Mouse (Mus musculus) kidney, adult 2 months (tissue): ENCODE measurements around the gene H2-Aa. TPM values are rescaled to one million over a fixed set of nuclear protein-coding genes. Genes with fewer than 3 reads are reported as not detected.
A peak's percentile ranks its signal among the peaks of the same experiment; 100 is the strongest.

Experiments used
- DNase-seq: peaks from one replicate; pipeline ENCODE4 v3.0.0; 2021
- H3K27ac ChIP-seq: fragments of 200-500 bp; 2 replicates; pipeline ENCODE4 v1.5.1; 2012; ENCODE audit warnings: low read depth, low read length, control low read depth, inconsistent platforms; ENCODE audit not compliant: insufficient read depth
- H3K27me3 ChIP-seq: fragments of 200-500 bp; replicated peaks from 2 replicates; pipeline ENCODE4 v1.6.1; 2012; ENCODE audit warnings: mild to moderate bottlenecking, moderate library complexity, low read length, inconsistent platforms; ENCODE audit not compliant: control insufficient read depth, insufficient read depth
- H3K36me3 ChIP-seq: fragments of 200-500 bp; 2 replicates; pipeline ENCODE4 v1.6.1; 2012; ENCODE audit warnings: mild to moderate bottlenecking, moderate library complexity, low read length, inconsistent platforms; ENCODE audit not compliant: control insufficient read depth, insufficient read depth
- H3K4me1 ChIP-seq: fragments of 200-500 bp; 2 replicates; pipeline ENCODE4 v1.6.1; 2011; ENCODE audit warnings: low read length; ENCODE audit not compliant: control insufficient read depth, insufficient read depth
- H3K4me3 ChIP-seq: fragments of 200-500 bp; 2 replicates; pipeline ENCODE4 v1.5.1; 2011; ENCODE audit warnings: mild to moderate bottlenecking, low read depth, low read length, control low read depth; ENCODE audit not compliant: insufficient read depth
- CTCF ChIP-seq: fragments of 200-500 bp; conservative IDR thresholded peaks from 2 replicates; pipeline ENCODE4 v1.5.1; 2011; ENCODE audit warnings: low read depth, mild to moderate bottlenecking, control low read depth, low read length, moderate library complexity, mixed read lengths; ENCODE audit not compliant: insufficient read depth, insufficient read length
- POLR2A ChIP-seq: fragments of 200-500 bp; IDR thresholded peaks from one replicate; pipeline ENCODE4 v1.6.1; 2011; ENCODE audit warnings: low read depth, low read length, control low read depth
- WGBS: fragments of 180-500 bp; shearing (Covaris S2); methylation state at CpG from one replicate; pipeline ENCODE4 v1.1.7; 2018; 5-methylcytosine and 5-hydroxymethylcytosine counted together
- polyA plus RNA-seq: library from polyadenylated mRNA; depleted of rRNA; stranded (reverse); fragments of >200 nt; gene quantifications from 2 replicates; pipeline ENCODE4 v1.2.3, GENCODE M21; 2012

Gene H2-Aa
- polyA plus RNA-seq, 1 experiment = 298 TPM

GRCm38 (mm10) chr17:34288131-34288530 lies 508 bp upstream of the H2-Aa start:
- DNase-seq = no peak
- WGBS = 70% methylated on average over 3 of the region's 3 CpGs
- TF ChIP-seq CTCF (no peak), POLR2A (no peak)
- Histone ChIP-seq H3K4me3 (no peak overlapping the region), H3K36me3 (no peaks in the 10 kb centered on the region), H3K27me3 (no peaks in the 10 kb centered on the region), H3K4me1 (no peaks in the 10 kb centered on the region), H3K27ac (no peak overlapping the region)

- Histone ChIP-seq H3K4me1 (no peaks in the 10 kb centered on the region), H3K36me3 (no peaks in the 10 kb centered on the region), H3K27me3 (no peaks in the 10 kb centered on the region), H3K4me3 (no peak overlapping the region), H3K27ac (no peak overlapping the region)
- DNase-seq = no peak
- WGBS = 63% methylated on average over 6 of the region's 6 CpGs
- TF ChIP-seq CTCF (no peak), POLR2A (no peak)
Measured at GRCm38 (mm10) chr17:34286999-34287398, 624 bp downstream of the H2-Aa start.

GRCm38 (mm10) chr17:34286501-34286900 lies 1.1 kb downstream of the H2-Aa start:
- 80% methylated on average over 5 of the region's 5 CpGs for WGBS
- Histone ChIP-seq H3K36me3 (no peaks in the 10 kb centered on the region), H3K4me3 (no peak overlapping the region), H3K27me3 (no peaks in the 10 kb centered on the region), H3K27ac (no peak overlapping the region), H3K4me1 (no peaks in the 10 kb centered on the region)
- no peak for DNase-seq
- TF ChIP-seq CTCF (no peak), POLR2A (no peak)

GRCm38 (mm10) chr17:34285848-34286247 lies 1.8 kb downstream of the H2-Aa start:
- H3K27me3 ChIP-seq = no peaks in the 10 kb centered on the region
- DNase-seq = peak; percentile 44
- WGBS = 40% methylated on average over 4 of the region's 4 CpGs
- H3K4me1 ChIP-seq = no peaks in the 10 kb centered on the region
- no peak overlapping the region for H3K27ac ChIP-seq
- peak; percentile 71 for TF ChIP-seq CTCF
- no peak for TF ChIP-seq POLR2A
- H3K36me3 ChIP-seq = no peaks in the 10 kb centered on the region
- no peak overlapping the region for H3K4me3 ChIP-seq

- TF ChIP-seq POLR2A = no peak
- no peak for TF ChIP-seq CTCF
- Histone ChIP-seq H3K4me3 (no peak overlapping the region), H3K27me3 (no peaks in the 10 kb centered on the region), H3K4me1 (no peaks in the 10 kb centered on the region), H3K36me3 (no peaks in the 10 kb centered on the region), H3K27ac (no peak overlapping the region)
- WGBS = 77% methylated on average over 4 of the region's 4 CpGs
- DNase-seq = no peak
Measured at GRCm38 (mm10) chr17:34285371-34285770, 2.3 kb downstream of the H2-Aa start.

- Histone ChIP-seq H3K4me1 (no peaks in the 10 kb centered on the region), H3K27me3 (no peaks in the 10 kb centered on the region), H3K4me3 (no peak overlapping the region), H3K27ac (no peak overlapping the region), H3K36me3 (no peaks in the 10 kb centered on the region)
- no peak for DNase-seq
- TF ChIP-seq CTCF = no peak
- 87% methylated on average over 1 of the region's 1 CpGs for WGBS
Measured at GRCm38 (mm10) chr17:34281836-34282235, 5.8 kb downstream of the H2-Aa start.

GRCm38 (mm10) chr17:34280499-34281038 lies 7.1 kb downstream of the H2-Aa start:
- no peaks in the 10 kb centered on the region for H3K36me3 ChIP-seq
- no peak for DNase-seq
- TF ChIP-seq CTCF = no peak
- no peak for TF ChIP-seq POLR2A
- 84% methylated on average over 1 of the region's 1 CpGs for whole genome bisulfite sequencing
- no peaks in the 10 kb centered on the region for H3K4me1 ChIP-seq
- H3K27ac ChIP-seq = no peak overlapping the region
- H3K4me3 ChIP-seq = no peak overlapping the region
- no peaks in the 10 kb centered on the region for H3K27me3 ChIP-seq

- 91% methylated on average over 1 of the region's 1 CpGs for WGBS
- TF ChIP-seq CTCF (no peak), POLR2A (no peak)
- Histone ChIP-seq H3K4me3 (no peak overlapping the region), H3K27me3 (no peaks in the 10 kb centered on the region), H3K27ac (no peak overlapping the region), H3K4me1 (no peaks in the 10 kb centered on the region), H3K36me3 (no peaks in the 10 kb centered on the region)
- DNase-seq = no peak
Measured at GRCm38 (mm10) chr17:34272102-34272501, 15.5 kb downstream of the H2-Aa start.
